Mouse (Mus musculus): ENCODE measurements around the gene Pxdn. TPM values are rescaled to one million over a fixed set of nuclear protein-coding genes. Genes with fewer than 3 reads are reported as not detected.

Pxdn gene
- total RNA-seq (2023), result 1.1 TPM

GRCm38 (mm10) chr12:29937308-29937707 is at the start of gene Pxdn:
Gene Pxdn, plus strand, starts transcription at chr12:29937608.

Other genes with a start within 250 kb of the Pxdn start
- not detected for gene Tpo, start 195.0 kb downstream of the Pxdn start, total RNA-seq (2023)